Mouse (Mus musculus) cerebellum, adult 2 months (tissue): ENCODE measurements around the gene Sh3d19. TPM values are rescaled to one million over a fixed set of nuclear protein-coding genes. Genes with fewer than 3 reads are reported as not detected.

ENCODE experiments used
- DNase-seq, 2 experiments: peaks; one replicate each; pipeline ENCODE4 v3.0.0; 2021
- H3K27ac ChIP-seq: fragments of 200-500 bp; 2 replicates; pipeline ENCODE4 v1.5.1; 2012; ENCODE audit warnings: low read length, control low read depth, inconsistent platforms; ENCODE audit not compliant: insufficient read depth
- H3K27me3 ChIP-seq: fragments of 200-500 bp; 2 replicates; pipeline ENCODE4 v1.6.1; 2012; ENCODE audit warnings: inconsistent platforms, mild to moderate bottlenecking, low read length, moderate library complexity; ENCODE audit not compliant: control insufficient read depth, insufficient read depth
- H3K4me1 ChIP-seq: fragments of 200-500 bp; 2 replicates; pipeline ENCODE4 v1.6.1; 2011; ENCODE audit warnings: low read length; ENCODE audit not compliant: control insufficient read depth, insufficient read depth
- H3K4me3 ChIP-seq: fragments of 200-500 bp; replicated peaks from 2 replicates; pipeline ENCODE3; 2011; ENCODE audit warnings: mild to moderate bottlenecking, low read depth, low read length, control low read depth; ENCODE audit not compliant: insufficient read depth
- CTCF ChIP-seq: fragments of 200-500 bp; IDR thresholded peaks from 2 replicates; pipeline ENCODE4 v1.5.1; 2011; ENCODE audit warnings: low read depth, mild to moderate bottlenecking, control low read depth, low read length, moderate library complexity, borderline replicate concordance; ENCODE audit not compliant: insufficient read depth
- POLR2A ChIP-seq: fragments of 200-500 bp; IDR thresholded peaks from 2 replicates; pipeline ENCODE4 v1.6.1; 2011; ENCODE audit warnings: low read length, control low read depth, borderline replicate concordance; ENCODE audit not compliant: insufficient read depth
- WGBS: fragments of 180-500 bp; shearing (Covaris S2); methylation state at CpG from one replicate; pipeline ENCODE4 v1.1.7; 2018; 5-methylcytosine and 5-hydroxymethylcytosine counted together
- polyA plus RNA-seq: library from polyadenylated mRNA; depleted of rRNA; stranded (reverse); fragments of >200 nt; gene quantifications from 2 replicates; pipeline ENCODE4 v1.2.3, GENCODE M21; 2012

The Sh3d19 gene
- polyA plus RNA-seq, 1 experiment, result 14.5 TPM

- 74% methylated on average over 14 of the region's 14 CpGs for WGBS
- TF ChIP-seq CTCF (no peak), POLR2A (no peak)
- Histone ChIP-seq H3K27me3 (no peaks in the 10 kb centered on the region), H3K27ac (no peak overlapping the region), H3K4me3 (no peak overlapping the region), H3K4me1 (no peaks in the 10 kb centered on the region)
- no peak for DNase-seq
These were observed 69.6 kb downstream of the Sh3d19 start for GRCm38 (mm10) chr3:86040286-86041201.

- Histone ChIP-seq H3K27me3 (no peaks in the 10 kb centered on the region), H3K4me3 (no peak overlapping the region), H3K4me1 (no peaks in the 10 kb centered on the region), H3K27ac (no peak overlapping the region)
- DNase-seq, result no peak
- WGBS, result 94% methylated on average over 9 of the region's 9 CpGs
- TF ChIP-seq POLR2A, result no peak
- TF ChIP-seq CTCF, result no peak
These were observed 76.9 kb downstream of the Sh3d19 start for GRCm38 (mm10) chr3:86047686-86048408.

GRCm38 (mm10) chr3:86049041-86049440 is 78.1 kb downstream of the Sh3d19 start:
- no peaks in the 10 kb centered on the region for H3K27me3 ChIP-seq
- no peak for DNase-seq
- no peak overlapping the region for H3K4me3 ChIP-seq
- 79% methylated on average over 2 of the region's 2 CpGs for WGBS
- H3K4me1 ChIP-seq, result no peaks in the 10 kb centered on the region
- H3K27ac ChIP-seq, result no peak overlapping the region
- TF ChIP-seq POLR2A, result no peak
- no peak for TF ChIP-seq CTCF

- no peak overlapping the region for H3K27ac ChIP-seq
- 31% methylated on average over 4 of the region's 4 CpGs for WGBS
These were observed 85.8 kb downstream of the Sh3d19 start for GRCm38 (mm10) chr3:86056678-86057077.

GRCm38 (mm10) chr3:86057436-86058095 is 86.7 kb downstream of the Sh3d19 start:
- H3K4me3 ChIP-seq, result no peak overlapping the region
- H3K27ac ChIP-seq, result no peak overlapping the region
- WGBS, result 76% methylated on average over 6 of the region's 6 CpGs

More at GRCm38 (mm10) chr3:86056678-86057077, 85.8 kb downstream of the Sh3d19 start:
- TF ChIP-seq POLR2A (no peak), CTCF (no peak)
- Histone ChIP-seq H3K4me3 (no peak overlapping the region), H3K27me3 (no peaks in the 10 kb centered on the region), H3K4me1 (no peaks in the 10 kb centered on the region)
- peak in 1 of 2 experiments; percentile 16 for DNase-seq

DNA sequence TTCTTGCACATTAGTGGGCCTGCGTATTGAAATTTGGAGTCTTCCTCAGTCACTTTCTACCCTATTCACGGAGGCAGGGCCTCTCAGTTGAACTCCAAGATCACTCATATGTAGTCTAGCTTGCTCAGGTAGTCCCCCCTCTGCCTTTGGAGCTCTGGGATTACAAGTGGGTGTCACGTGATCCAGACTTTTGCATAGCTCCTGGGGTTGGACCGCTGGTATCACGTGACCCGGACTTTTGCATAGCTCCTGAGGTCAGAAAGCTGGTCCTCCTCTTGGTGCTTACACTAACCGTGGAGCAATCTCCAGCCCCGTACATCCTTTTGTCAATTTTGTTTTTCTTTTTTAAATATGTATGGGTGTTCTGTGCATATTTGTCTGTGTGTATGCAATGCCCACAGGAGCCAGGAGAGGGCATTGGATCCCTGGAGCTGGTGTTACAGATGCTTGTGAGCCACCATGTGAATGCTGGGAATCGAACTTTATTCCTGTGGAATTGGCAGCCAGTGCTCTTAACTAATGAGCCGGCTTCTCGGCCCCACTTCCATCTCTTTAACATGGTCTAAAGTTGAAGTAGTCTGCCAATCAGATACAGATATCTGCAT is 98.8 kb downstream of the Sh3d19 start:
- no peaks in the 10 kb centered on the region for H3K27me3 ChIP-seq
- DNase-seq, result no peak
- TF ChIP-seq CTCF (no peak), POLR2A (no peak)
- WGBS, result 87% methylated on average over 11 of the region's 11 CpGs
- H3K27ac ChIP-seq, result no peak overlapping the region
- no peaks in the 10 kb centered on the region for H3K4me1 ChIP-seq
- no peak overlapping the region for H3K4me3 ChIP-seq

More at GRCm38 (mm10) chr3:86057436-86058095, 86.7 kb downstream of the Sh3d19 start:
- no peak for TF ChIP-seq CTCF
- no peak for TF ChIP-seq POLR2A
- Histone ChIP-seq H3K4me1 (no peaks in the 10 kb centered on the region), H3K27me3 (no peaks in the 10 kb centered on the region)
- no peak for DNase-seq

- WGBS, result 83% methylated on average over 7 of the region's 7 CpGs
- TF ChIP-seq POLR2A, result no peak
- no peaks in the 10 kb centered on the region for H3K4me1 ChIP-seq
- no peak for DNase-seq
- H3K4me3 ChIP-seq, result no peak overlapping the region
- no peak overlapping the region for H3K27ac ChIP-seq
- no peaks in the 10 kb centered on the region for H3K27me3 ChIP-seq
These were observed 99.9 kb downstream of the Sh3d19 start for GRCm38 (mm10) chr3:86070799-86071198.

DNA sequence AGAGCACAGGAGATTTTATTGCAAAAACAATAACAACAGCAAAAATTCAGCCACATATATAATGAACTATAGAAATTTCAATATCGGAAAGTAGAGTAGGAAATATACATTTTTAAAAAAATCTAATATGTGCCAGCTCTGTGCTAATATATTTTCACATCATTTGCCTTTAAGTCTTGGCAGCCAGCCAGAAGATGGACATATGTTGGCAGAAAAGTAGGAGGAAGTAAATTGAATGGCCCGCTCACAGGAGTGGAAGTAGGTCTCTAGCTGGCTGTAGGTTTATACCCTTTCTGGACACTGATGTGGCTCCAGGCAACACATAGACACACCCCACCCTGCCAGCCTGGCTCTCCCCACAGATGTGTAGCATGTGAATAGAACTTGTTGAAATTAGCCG is 101.2 kb downstream of the Sh3d19 start:
- Histone ChIP-seq H3K4me1 (no peaks in the 10 kb centered on the region), H3K27ac (no peak overlapping the region), H3K4me3 (no peak overlapping the region), H3K27me3 (no peaks in the 10 kb centered on the region)
- whole genome bisulfite sequencing, result 47% methylated on average over 3 of the region's 3 CpGs
- DNase-seq, result peak in 1 of 2 experiments; percentile 12
- TF ChIP-seq POLR2A (no peak), CTCF (no peak)
